Mouse (Mus musculus) CD4-positive, CD25-positive, alpha-beta regulatory T cell, adult 4 months (primary cell): ENCODE measurements around the gene Tbc1d2b. TPM values are rescaled to one million over a fixed set of nuclear protein-coding genes. Genes with fewer than 3 reads are reported as not detected.

Experiments
- ATAC-seq: one replicate; pipeline ENCODE4 v1.8.0; 2017
- polyA plus RNA-seq, 2 experiments: library from polyadenylated mRNA; unstranded; fragments of 100-300 nt; shearing (Covaris generic); gene quantifications; one replicate each; pipeline ENCODE4 v1.2.1; 2017

Tbc1d2b gene
- polyA plus RNA-seq, 2 experiments from 2014 or later = 11.3 to 12.1 TPM

DNA sequence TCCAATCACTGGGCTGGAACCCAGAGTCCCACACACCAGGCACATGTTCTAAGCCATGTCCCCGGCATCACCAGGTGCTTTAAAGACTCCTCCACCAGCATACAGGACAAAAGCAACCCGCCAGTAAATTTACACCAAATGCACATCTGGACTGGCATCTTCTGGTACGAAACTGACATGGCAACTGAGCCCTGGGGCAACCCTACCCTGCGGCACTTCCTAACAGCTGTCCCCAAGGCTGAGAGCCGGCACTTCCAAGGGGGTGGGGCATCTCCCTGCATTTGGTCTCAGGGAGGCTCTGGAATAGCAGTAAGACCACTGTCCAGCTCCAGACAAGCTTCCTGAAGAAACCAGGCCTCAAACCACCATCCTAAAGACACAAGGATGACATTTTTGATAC, 67.4 kb downstream of the Tbc1d2b start:
- ATAC-seq = no peak

DNA sequence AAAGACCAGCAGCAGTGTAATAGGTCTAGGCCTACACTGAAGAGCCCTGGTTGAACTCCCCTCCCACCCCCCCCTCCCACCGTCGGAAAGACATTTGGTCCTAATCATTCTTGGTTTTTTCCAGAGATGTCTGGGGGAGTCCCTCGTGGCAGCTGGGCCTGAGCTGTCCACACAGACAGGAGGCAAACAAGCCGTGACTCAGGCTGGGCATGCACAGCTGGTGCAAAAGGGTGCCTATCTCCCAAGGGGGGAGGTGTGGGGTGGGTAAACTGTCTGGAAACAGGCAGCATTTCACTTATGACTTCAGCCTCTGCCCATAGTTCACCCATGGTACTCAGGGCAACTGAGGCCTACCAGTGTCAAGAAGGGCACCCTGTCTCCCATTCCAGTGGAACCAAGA, 69.1 kb downstream of the Tbc1d2b start:
- ATAC-seq = no peak

DNA sequence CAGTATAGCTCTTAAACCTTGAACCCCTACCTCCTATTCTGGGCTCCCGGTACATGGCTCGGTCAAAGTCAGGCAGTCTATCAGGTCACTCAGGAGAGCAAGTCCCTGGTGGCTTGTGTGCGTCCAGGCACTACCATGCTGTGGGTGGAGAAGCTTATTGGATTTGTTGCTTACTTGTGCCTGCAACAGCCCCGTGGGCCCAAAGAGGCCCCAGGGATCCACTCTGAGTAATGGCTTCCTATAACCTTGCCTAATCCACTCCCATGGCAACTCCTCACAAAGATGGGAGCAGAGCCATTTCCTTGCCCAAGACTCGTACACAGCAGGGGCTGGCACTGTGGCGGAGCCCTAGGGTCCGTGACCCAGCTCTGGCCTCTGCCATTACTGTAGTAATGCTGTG, 69.5 kb downstream of the Tbc1d2b start:
- no peak for ATAC-seq

DNA sequence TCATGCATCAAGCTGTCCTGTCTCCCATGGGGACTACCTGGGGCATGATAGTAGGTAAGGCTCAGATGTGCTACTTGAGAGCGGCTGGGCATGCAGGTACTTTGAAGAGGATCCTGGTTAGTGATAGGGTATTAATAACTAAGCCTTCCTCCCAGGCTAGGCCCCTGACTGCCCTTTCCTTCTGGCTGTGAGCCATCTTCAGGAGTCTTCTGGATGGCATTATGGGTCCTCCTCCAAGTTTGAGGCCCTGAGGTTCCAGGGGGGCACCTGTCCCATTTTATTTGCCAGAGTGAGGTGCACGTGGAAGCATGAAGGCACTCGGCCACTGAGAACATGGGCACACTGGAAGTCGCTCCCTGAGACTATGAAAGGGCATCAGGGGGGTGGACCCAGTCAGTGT, 70.1 kb downstream of the Tbc1d2b start:
- no peak for ATAC-seq

DNA sequence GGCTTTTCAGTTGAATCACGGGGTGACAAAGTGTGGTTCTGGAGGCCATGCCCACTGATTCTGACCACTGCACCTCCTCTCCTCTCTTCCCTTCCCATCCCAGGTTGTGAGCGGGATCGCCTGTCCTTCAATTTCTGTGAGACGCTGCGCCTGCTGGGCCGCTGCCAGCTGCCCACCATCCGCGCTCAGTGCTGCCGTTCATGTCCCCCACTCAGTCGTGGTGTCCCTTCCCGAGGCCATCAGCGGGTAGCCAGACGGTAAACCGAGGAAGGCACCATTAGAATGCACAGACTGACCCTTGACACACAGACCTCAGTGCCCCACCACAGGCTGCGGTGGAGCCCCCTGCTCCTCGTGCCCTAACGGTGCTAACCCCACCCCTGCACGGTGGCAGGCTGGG, 71.0 kb downstream of the Tbc1d2b start:
- no peak for ATAC-seq

DNA sequence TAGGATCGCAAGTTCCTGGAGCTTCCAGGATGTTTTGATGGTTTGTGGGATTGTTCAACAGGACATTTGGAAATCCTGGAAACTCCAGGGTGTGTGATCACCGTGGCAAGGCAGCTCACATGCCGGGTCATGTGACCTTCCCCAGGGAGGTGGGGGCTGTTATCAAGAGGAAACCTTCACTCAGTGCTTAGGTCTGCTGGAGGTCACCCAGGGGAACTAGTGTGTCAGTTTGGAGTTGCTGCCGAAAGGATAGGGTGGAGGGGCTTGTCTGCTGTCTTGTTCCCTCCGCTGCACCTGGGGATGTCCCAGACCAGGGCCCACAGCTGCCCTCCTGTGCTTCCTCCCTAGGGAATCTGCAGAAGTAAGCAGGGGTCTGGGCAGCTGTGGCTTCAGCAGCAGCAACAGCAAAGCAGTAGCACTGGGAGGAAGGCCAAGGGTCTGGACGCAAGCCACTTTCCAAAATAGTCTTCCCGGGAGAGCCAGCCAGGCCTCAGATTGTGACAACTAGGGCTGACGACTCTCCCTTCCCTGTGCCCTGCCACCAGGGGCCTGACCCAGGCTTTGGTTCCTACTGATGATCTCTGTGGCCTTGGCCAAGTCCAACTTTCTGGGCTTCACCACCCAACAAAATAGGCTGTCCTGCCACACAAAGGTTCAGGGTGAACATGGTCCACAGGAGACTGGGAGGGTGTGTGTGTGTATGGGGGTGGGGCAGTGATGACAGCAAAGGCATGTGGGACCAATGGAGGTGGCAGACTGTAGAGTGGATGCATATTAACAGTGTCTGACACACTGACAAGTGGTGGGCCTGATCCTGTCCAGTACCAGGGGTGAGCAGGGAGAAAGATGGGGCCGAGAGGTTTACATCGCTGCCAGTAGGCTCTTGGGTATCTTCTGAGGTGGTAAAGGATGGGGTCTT, 71.8 kb downstream of the Tbc1d2b start:
- no peak for ATAC-seq

DNA sequence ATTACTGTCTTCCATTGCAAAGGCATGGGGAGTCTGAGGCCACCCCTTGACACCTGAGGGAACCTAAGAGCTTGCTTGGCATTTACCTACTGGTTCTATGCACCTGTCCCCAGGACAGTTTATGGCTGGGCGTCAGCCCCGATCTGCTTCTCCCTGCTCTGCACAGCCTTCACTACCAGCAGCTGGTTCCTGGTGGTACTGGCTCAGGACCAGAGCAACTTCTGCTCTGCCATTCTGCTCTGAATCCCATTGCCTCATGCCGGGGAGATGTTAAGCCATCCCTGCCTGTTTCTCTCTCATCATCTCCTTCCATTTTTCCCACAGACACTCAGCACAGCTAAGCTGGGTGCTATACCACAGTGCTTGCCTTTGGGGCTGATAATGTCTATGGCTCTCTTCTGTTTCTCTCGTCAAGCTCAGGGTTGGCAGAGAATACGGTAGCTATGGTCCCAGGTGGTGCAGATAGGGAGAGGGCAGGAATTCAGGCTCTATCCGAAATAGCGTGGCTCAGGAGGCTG, 72.7 kb downstream of the Tbc1d2b start:
- ATAC-seq = no peak

DNA sequence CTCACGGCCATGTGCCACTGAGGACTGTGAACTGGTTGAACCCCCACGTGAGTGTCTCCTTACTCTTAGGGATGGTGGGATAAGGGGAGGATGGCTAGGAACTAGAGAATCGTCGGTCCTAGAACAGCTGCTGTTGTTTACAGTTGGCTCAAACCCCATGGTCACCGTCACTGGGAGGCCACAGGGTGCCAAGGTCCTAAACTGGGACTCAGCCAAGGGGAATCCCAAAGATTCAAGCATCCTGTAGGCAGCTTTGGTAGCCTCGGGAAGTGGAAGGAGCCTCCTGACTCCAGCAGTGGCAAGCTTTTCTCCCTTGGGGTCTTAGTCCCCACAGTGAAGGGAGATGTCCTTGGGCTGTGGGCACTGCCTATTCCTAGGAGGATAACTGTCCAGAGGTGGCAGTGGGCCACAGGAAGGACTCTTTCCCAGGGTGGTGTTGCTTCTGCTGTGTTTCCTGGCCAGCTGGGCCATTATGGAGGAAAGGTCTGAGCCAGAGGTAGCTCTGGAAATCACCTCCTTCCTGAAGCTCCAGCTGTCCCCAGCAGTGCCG, 73.4 kb downstream of the Tbc1d2b start:
- ATAC-seq = no peak

DNA sequence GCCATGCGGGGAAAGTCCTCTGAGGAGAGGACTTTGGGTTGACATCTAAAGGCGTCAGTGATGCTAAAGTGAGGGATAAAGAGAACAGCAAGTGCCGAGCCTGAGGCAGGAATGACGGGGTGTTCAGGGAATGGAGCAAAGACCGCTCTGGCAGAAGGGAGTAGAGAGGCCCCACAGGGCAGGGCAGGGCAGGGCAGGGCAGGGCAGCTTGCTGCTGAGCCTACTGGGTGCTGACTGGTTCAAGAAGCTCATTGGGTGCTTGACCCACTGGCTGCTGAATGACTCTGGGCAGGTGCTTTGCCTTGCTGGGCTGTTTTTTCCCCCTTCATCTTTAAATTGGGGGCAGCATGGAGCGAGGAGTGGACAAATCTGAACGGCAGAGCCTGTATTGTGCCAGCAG, 74.3 kb downstream of the Tbc1d2b start:
- no peak for ATAC-seq

DNA sequence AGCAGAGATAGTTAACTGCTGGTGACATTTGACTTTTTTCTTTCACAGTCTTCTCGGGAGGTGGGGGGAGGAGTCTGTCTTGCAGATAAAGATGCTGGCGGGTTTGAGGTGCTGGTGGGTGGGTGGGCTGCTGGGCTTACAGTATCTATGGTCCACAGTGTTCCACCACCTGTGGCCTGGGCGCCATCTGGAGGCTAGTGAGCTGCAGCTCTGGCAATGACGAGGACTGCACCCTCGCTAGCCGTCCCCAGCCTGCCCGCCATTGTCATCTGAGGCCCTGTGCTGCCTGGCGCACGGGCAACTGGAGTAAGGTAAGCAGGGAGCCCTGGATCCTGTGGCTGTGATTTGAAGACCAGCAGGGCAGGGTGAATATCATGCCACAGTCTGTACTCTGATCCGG, 75.6 kb downstream of the Tbc1d2b start:
- ATAC-seq = no peak

DNA sequence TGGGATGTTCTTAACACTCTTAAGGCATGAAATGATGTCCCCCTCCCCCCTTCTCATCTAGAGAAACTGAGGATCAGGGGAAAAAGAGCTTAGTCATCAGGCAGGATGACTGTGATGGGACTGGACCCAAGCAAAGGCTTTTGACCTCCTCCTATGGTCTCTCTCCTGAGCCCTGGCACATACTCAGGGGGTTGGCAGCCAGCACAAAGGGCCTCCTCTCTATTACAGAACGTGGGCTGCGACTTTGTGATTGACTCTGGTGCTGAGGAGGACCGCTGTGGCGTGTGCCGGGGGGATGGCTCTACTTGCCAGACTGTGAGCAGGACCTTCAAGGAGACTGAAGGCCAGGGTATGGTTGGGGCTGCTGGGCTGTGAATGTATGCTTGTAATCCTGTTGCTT, 81.2 kb downstream of the Tbc1d2b start:
- ATAC-seq = no peak

DNA sequence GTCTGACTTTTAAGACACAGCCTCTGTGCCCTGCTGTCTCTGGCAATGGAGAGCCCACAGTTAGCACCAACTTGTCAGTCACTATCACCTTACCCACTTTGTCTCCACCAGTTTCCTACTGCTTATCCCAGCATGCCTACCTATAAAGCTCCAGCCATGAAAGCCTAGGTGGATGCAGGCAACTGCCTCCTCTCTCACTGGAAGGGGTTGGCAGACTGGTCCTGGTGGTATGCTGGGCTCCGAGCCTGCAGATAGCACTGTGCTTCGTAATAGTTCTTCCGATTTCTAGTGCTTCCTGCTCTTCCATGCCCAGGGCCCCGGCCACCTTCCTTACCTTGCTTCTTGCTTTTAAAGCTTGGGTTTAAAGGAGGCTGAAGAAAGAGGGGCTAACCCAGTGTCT, 81.7 kb downstream of the Tbc1d2b start:
- no peak for ATAC-seq

DNA sequence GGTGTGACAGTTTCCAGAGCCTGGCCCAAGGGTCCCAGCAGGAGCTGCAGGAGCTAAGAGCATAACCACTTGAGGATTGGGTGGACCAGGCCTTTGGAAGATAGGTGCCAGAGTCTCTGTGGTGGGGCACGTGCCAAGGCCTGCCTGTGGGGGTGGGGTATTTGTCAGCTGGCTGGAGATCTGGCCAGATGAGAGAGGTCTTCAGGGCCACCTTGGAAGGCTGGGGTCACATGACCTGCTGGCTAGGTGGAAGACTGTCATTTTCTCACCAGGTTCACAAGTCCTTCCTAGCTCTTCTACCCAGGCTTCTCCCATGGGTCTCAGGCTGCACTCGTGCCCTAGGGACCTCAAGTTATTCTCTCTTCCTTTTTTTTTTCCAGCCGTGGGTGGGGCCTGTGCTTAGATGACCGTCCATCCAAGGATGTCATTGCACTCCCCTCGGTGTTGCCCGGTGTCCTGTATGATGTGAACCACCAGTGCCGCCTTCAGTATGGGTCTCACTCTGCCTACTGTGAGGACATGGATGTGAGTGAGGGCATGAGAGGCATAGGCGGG, 85.2 kb downstream of the Tbc1d2b start:
- no peak for ATAC-seq

DNA sequence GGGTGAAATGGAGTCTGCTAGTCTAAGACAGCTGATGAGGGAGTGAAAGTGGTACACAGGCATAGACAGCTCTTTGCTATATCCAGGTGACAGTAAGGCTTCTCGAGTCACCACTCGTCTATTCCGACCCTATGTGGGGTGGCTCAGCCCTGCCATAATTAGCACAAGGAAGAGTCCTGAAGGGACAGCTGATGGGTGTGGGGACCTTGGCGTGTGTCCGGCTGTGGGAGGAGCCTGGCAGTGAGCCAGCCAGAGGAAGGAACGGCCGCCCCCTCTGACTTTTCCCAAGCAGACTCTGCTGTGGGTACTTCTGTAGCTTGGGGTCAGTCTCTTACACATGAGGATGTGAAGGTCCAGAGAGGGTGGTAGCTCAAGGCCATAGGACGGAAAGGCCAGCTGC, 86.5 kb downstream of the Tbc1d2b start:
- ATAC-seq = no peak

DNA sequence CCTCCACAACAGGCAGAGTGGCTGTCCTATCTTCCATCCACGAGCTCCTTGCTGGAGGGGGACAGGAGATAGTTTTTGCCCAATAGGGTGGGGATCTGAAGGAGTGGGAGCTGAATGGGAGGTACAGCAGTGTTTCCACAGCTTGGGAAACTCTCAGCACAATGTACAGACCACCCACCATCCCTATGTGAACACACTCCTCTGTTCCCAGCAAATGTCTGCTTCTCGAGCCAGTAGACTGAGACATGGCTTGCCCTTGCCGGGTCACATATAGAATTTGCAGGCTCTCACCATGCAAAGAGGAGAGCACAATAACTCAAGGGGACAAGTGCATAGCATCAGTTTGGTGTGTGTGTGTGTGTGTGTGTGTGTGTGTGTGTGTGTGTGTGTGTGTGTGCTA, 87.1 kb downstream of the Tbc1d2b start:
- ATAC-seq = no peak

DNA sequence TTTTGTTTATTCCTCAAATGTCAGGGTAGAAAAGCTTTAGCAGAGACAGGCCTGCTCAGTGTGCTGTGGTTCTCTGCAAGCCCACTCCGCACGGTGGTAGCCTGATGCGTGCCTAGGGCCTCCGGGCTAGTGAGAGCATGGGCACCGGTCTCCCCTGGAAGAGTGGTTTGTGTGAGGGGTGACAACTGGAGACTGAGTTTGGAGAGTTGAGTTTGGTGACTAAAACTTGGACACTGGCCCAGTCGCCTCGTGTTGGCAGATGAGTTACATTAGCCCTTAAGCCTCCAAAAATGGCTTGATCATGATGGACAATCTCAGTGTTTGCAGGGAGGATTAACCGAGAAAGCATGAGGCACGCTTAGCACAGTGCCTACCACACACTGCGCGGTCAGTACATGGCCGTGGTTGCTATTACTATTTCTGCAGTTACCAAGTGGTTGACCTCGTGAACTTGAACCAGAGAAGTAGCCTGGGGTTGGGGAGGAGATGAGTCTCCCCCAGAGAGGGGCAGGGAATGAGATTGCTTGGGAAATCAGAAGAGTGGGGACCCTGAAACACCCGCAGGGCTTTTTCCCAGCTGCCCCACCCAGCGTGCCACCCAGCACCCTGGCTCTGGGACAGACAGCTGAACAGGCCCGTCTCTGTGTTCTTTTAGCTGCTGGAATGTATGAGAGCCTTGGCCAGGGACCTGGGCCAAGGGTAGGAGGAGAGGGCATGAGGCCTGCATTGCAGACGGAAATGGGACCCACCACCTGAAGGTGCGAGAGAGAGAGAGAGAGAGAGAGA, 87.8 kb downstream of the Tbc1d2b start:
- ATAC-seq = no peak

DNA sequence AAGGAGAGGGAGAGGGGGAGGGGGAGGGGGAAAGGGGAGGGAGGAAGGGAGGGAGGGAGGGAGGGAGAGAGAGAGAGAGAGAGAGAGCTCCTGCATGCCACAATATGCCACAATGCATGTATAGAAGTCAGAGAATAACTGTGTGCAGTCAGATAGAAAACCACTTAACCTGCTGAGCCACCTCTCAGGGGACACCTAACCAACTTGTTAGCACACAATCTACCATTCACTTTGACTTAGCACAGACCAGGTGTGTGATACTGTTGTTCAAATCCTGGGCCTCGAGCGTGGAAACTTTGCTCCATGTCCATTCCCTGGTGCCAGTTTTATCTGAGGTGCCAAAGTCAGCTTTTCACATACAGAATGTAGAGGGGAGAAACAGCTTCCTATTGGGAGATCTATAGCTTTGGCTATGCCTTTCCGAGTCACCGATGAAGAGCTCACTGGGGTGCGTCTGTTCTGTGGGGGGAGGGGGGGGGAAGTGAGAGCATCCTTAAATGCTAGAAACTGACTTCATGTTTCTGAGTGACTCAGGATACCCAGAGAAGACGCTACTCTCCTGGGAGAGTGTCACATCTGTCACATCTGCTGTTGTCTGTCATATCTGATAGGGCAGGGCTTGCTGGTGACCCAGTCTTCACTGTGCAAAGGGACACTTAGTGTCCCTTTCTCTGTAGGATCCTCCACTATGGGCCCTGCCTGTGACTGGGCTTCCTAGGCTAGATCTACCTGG, 88.8 kb downstream of the Tbc1d2b start:
- no peak for ATAC-seq

DNA sequence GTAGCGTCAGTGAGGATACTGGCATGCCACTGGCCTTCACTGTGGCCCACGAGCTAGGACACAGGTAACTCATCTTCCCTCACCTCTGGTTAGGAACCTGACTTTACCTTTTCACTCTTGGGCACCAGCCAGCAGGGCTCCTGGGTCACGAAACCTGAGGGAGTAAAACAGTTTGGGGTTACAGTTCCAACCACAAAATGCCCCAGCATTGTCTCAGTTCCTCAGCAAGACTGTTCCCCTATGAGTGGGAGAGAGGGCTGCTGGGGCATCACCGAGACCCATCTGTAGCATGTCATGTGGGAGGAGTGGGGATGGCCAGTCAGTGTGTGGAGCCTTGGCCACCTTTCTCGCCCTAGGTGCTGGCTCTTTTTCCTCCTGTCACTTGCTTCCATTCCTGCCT, 91.2 kb downstream of the Tbc1d2b start:
- ATAC-seq = no peak

DNA sequence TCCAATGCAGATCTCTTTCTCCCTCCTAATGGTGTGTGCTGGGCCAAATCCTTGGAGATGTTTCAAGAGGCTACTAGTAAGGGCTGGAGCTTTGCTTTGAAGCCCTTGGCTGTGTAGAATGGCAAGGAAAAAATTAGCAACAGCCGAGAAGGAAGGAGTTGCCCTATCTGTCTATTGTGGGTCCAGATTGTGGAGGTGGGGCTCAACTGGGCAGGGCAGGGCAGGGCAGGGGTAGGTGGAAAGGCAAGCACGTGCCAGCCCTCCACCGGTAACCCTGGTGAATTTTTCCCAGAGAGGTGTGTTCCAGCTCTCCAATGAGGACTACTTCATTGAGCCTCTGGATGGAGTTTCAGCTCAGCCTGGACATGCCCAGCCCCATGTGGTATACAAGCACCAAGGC, 97.3 kb downstream of the Tbc1d2b start:
- ATAC-seq = no peak

DNA sequence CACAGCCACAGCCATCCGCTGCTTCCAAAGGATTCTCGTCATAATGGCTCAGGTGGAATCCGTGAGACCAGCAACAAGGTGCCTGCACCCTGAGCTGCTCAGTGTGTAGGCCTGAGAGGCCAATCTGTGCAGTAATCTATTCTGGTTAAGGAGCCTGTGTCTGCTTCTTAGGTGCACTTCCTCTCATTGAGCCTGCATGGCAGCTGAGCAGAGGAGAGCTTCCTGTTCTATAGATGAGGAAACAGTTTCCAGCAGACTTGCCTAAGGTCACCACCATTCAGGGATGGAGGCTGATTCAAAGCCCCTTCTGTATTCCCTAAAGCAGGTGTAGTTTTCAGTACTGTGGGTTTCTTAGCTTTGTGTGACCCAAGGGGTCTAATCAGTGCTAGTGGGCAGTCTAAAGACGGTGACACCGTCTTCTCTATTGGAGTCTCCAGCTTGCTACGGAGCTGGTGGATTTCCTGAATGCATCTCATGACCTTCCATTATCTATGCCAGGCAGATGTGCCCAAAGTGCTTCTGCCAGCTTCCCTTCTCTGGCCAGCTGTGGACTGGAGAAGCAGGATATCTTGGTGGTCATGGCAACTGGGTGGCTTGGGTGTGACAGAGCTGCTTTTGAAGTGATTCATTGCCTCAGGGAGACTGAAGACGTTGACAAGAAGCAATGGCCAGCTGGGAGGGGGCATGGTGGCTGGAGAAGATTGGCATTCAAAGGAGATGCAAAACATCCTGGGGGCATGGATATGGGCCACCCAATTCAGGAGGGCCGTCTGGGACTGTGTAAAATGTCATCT, 97.9 kb downstream of the Tbc1d2b start:
- no peak for ATAC-seq

DNA sequence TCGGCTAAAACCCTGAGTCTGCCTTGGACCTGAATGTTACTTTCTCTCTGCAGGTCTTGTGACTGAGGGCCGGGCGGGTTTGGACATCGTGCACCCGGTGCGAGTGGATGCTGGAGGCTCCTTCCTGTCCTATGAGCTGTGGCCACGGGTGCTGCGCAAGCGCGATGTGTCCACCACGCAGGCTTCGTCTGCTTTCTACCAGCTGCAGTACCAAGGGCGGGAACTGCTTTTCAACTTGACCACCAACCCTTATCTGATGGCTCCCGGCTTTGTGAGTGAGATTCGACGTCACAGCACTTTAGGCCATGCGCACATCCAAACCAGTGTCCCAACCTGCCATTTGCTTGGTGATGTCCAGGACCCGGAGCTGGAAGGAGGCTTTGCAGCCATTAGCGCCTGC, 99.2 kb downstream of the Tbc1d2b start:
- no peak for ATAC-seq

DNA sequence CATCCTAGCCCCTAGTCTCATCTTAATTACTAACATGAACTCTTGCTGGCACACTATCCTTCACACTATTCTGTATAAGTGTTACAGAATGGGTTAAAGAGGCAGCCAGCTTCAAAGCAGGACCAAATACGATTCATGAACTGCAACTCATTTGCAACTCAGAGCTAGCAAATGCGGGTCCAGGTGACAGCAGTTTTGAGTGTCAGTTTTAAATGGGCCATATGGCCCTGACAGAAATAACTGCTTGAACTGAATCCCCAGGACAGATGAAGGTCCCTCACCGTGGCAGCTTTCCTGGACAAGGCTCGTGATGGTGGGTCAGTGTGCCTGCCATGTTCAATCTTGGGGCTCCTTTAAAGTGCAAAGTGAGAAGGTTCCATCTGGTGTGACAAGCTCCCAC, 100.6 kb downstream of the Tbc1d2b start:
- no peak for ATAC-seq
